Mouse (Mus musculus): ENCODE results near the gene Mdm1.
"Not testable (repeated sequence)": the region's sequence is repeated elsewhere in the genome, so short reads cannot be mapped to it uniquely, and the experiment has no call there.

Mdm1 gene

DNA sequence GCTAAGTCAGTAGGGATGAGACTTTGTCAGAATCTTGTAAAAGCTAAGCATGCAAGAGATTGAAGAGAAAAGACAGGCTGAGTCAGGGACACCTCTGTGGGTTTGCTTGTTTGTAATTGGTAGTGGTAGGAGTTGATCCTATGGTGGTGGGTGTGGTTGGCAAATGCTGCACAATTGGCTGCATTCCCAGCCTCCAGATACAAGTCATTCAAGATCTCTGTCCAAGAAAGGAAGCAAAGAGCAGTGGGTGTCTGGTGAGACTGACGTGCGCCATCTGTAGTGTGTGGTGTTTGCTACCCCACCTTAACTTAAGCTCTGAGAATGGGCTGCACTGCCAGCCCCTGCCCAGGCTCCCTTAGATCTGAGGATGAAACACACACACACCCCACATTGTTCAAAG lies 19.5 kb downstream of the Mdm1 start:
- ChIA-PET POLR2A (interaction anchor here in 1 of 4 experiments (1.2 kb wide), 1 partner anchor 15 kb away, joined by 3 read pairs; no protein-coding TSS in a partner anchor), CTCF (no interaction called here)

DNA sequence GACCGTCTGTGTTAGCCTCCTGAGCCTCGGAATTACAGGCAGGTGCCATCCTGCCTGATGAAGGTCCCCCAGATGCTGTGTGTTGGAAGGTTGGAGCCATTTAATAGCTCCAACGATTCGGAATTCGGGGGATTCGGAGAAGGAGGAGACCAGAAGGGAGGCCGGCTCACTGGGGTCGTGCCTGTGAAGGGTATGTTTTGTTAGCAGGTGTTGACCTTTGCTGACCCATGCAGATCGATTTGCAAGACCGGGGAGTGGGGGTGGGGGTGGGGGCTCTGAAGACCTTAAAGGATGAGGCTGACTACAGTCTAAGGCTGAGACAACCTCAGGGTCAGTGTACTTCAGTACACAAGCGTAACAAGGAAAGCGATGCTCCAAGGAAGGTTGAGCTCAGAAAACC lies 27.6 kb downstream of the Mdm1 start:
- POLR2A ChIA-PET, result interaction anchor here in 3 of 4 experiments (0.6 to 1.4 kb wide), 7 partner anchors 10 to 377 kb away, joined by 3 to 6 read pairs (median 3); partner anchors contain the start of genes Mdm1 (in 2 of the 3) and Nup107 (in 1 of the 3)
- CTCF ChIA-PET, result interaction anchor here in 3 of 4 experiments (0.6 to 1.2 kb wide), 4 partner anchors 13 to 201 kb away, joined by 3 to 8 read pairs (median 4); no protein-coding TSS in a partner anchor

DNA sequence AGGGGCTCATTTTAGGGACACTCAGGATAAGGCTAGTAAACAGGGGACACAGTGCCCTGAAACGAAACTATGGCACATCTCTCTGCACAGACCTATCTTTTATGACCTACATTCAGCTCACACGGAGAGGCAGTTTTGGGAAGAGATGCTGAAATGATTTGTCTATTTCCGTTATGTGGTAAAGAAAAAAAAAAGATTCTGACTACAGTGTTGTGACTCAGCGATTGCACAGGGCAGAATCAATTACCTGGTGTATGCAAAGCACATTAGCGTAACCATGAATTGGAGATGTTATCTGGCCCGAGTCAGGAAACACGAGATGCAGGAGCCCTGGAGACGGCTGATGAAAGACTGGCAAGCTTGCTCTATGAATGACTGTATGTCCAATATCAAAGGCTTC lies 30.8 kb downstream of the Mdm1 start:
- POLR2A ChIA-PET, result interaction anchor here in 1 of 4 experiments (1.1 kb wide), 1 partner anchor 10 kb away, joined by 3 read pairs; no protein-coding TSS in a partner anchor

DNA sequence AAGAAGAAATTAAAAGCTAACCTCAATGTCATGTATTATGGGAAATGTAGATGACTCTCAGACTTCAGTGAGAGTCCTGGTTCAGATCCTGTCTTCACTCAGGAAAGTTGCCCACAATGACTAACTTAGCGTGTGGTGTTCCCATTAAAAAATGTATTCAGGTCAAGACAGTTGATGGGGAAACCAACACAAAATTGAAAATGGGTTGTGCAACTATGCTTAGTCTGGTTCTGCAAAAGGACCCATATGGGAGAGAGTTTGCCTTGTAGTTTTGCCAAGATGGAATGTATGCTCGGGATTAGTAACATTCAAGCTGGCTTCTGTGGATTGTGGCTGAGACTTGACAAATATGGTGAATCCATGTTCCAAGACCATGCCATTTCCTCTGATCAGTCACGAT lies 31.3 kb downstream of the Mdm1 start:
- ChIA-PET CTCF (interaction anchor here in 1 of 4 experiments (0.5 kb wide), 1 partner anchor 906 kb away, joined by 5 read pairs; no protein-coding TSS in a partner anchor), POLR2A (no interaction called here)

More for the DNA sequence above, 30.8 kb downstream of the Mdm1 start:
- CTCF ChIA-PET, result interaction anchor here in 1 of 4 experiments (0.5 kb wide), 1 partner anchor 907 kb away, joined by 5 read pairs; no protein-coding TSS in a partner anchor

DNA sequence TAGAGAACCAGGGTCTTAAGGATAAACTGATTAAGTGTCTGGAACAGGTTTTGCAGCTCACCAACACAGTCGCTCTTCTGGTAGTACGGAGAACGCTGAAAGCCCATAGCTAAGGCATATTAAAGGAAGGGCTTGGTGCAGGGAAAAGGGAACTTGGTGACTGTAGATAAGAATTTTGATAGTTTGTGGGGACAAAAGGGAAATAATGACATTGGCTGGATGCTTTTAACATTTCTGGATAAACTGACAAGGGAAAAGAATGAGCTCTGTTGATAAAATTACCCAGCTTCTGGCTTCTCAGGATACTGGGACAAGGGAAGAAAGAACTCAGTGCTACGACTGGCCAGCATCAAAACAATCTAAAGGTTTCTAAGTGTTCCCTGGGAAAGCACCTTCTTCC lies 33.9 kb downstream of the Mdm1 start:
- CTCF ChIA-PET, POLR2A ChIA-PET: not testable (repeated sequence)

DNA sequence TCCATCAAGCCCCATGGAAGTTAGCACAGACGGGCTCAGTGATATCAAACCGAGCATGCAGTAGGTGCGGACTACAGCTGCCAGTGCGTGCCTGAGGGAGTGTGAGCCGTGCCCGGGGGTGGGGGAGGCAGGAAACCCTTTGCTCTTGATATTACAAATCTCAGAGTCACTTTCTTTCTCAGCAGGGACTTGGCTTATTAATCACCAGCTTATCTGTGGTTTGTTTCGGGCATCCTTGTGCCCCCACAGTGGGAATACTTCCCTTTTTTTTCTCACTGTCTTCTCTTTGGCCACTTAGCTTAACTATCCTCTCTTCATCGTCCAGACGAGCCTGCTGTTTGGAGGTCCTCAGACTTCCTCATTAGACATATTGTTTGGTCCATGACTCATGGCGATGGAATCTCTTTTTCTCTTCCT lies 37.1 kb downstream of the Mdm1 start:
- POLR2A ChIA-PET, result interaction anchor here in 1 of 4 experiments (1.7 kb wide), 1 partner anchor 37 kb away, joined by 6 read pairs; the partner anchor contains the start of gene Mdm1
- CTCF ChIA-PET, result no interaction called here

DNA sequence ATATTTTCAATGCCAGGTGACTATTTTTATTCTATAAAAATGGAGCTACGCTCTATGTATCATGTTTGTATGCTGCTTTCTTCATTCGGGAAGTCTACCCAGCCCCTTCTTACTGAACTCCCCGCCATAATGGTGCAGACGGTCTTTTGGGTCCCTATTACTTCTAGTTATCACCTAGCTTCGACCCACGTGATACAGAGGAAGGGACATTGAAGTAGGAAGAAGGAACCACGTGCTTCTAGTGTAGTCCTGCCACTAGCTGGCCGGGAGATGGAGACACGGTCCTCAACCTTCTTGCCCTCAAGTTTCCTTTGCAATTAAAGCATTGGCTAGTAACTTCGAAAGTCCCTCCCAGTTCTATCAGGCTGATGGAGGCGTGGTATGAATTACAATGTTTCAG lies 37.7 kb downstream of the Mdm1 start:
- ChIA-PET POLR2A (no interaction called here), CTCF (no interaction called here)

DNA sequence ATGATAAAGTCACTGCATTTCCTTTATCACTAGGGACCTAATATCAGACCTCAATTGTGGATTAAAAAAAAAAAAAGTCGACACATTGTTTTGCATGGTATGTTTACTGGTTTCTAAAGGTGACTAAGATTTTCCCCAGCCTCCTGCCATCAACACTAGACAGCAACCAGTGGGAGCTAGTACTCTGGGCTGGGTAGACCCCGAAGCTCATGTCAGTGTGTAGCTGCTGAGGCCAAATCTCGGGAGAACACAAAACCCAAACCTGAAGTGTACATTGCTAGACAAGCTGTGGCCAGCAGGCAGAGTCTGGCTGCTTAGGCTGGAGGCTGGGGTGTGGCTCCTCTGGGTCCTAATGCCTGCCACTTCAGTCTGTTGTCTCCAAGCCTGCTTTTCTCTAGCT lies 53.5 kb downstream of the Mdm1 start:
- ChIA-PET CTCF (interaction anchor here in 1 of 4 experiments (0.7 kb wide), 1 partner anchor 217 kb away, joined by 3 read pairs; no protein-coding TSS in a partner anchor), POLR2A (interaction anchor here in 1 of 4 experiments (0.8 kb wide), 1 partner anchor 107 kb away, joined by 3 read pairs; no protein-coding TSS in a partner anchor)

DNA sequence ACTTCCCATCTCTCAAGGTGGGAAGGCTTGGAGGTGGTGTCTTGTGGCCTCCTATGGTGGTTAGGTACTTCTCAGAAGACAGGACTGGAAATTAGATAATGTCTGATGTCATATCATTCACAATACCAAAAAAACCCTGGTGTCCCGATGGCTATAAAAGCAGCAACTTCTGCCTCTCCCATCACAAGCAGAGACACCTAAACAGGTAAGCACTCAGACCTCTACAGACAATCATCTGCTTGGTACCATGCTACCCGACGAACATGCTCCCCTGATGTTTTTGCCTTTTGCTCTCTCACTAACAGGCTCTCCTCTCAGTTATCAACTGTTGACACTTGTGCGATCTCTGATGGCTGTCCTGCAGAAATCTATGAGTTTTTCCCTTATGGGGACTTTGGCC lies 63.0 kb downstream of the Mdm1 start, which contains the start of gene Il22:
TSS of gene Il22 (plus strand) at position 301 of the 400 bp plus-strand sequence.
- POLR2A ChIA-PET, result no interaction called here
- CTCF ChIA-PET, result no interaction called here

DNA sequence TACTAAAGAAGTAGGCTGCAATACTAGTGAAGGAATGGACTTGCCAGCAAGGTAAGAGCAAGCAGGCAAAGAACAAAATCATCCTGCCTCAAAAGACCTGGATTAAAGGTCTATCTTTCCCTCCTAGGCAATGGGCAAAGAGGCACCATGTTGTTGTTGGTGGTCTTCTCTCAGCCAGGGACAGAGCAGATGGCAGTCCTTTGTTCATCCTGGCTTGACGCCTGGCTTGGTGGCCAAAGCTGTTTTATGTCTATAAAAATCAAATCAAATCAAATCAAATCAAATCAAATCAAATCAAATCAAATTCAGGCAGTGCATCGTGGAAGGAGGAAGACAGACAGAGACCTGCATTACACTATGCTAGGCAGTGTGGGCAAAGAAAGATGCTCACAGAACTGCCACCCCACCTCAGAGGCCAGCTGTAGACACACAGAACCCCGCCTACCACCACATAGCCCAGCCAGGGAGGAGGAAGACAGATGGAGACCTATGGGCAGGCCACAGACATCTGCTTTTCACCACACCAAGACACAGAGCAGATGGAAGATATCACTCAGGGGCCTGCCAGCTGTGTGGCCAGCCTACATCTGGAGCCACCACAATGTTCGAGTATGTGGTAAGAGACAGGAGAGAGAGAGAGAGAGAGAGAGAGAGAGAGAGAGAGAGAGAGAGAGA lies 74.2 kb downstream of the Mdm1 start:
- POLR2A ChIA-PET, result interaction anchor here in 1 of 4 experiments (0.6 kb wide), 1 partner anchor 860 kb away, joined by 3 read pairs; no protein-coding TSS in a partner anchor
- CTCF ChIA-PET, result not testable (repeated sequence)
